In genomic region chr10:61272089-61272626, GRCm38 (mm10) we compare ENCODE assay signal across 12 mouse cellular contexts. TPM values are rescaled to one million over a fixed set of nuclear protein-coding genes. Genes with fewer than 3 reads are reported as not detected.
DNase-seq lines count a peak whose midpoint lies in the region; ATAC-seq and TF ChIP-seq lines count a peak whose summit lies in the region.
"Had no signal": no experiment of that assay in that cellular context is flagged by ENCODE, and none has a peak within 500 bp of the region (broad histone marks: within the 10 kb centered on the region; RNA-seq: fewer than 3 reads in every experiment).

No protein-coding gene starts in this region.

- H3K36me3 ChIP-seq in kidney, adult 2 months (ENCODE audit: control insufficient read depth, insufficient read depth, low read length): no peaks in the 10 kb centered on the region
- no peaks in the 10 kb centered on the region for H3K36me3 ChIP-seq in heart, embryonic 14.5 days (ENCODE audit: control insufficient read depth, insufficient read depth, low read length)
- H3K36me3 ChIP-seq in myocyte (ENCODE audit: control insufficient read depth, insufficient read depth): peaks cover 18% of the 10 kb centered on the region
- H3K36me3 ChIP-seq: forebrain, embryonic 12.5 days had no signal

- 59% methylated on average over 8 of the region's 8 CpGs for WGBS in kidney, adult 2 months
- WGBS in heart, embryonic 14.5 days: 29% methylated on average over 8 of the region's 8 CpGs

- no peaks in the 10 kb centered on the region for H3K4me1 ChIP-seq in kidney, adult 2 months (ENCODE audit: control insufficient read depth, insufficient read depth, low read length)
- peaks cover 18 to 21% of the 10 kb centered on the region in 2 experiments for H3K4me1 ChIP-seq in heart, embryonic 14.5 days (ENCODE audit: control insufficient read depth in 2 of 2, insufficient read depth in 2 of 2, low read length in 2 of 2)

- H3K9ac ChIP-seq in heart, embryonic 14.5 days (ENCODE audit: low read length): peak overlapping the region; percentile 78; the same call in 1 of the 2 replicates

- H3K4me3 ChIP-seq in kidney, adult 2 months (ENCODE audit: insufficient read depth, low read depth, low read length): no peak overlapping the region; the same call in 1 of the 2 replicates
- 0 out of 4 replicates have a peak overlapping the region, but pooled peaks of 1 of the 2 experiments have one; percentile 57 for H3K4me3 ChIP-seq in heart, embryonic 14.5 days (ENCODE audit: control insufficient read depth in 1 of 2, insufficient read depth in 1 of 2, low read depth in 1 of 2, low read length in 2 of 2)
- peak overlapping the region; percentile 38 for H3K4me3 ChIP-seq in myocyte

- TF ChIP-seq CTCF in kidney, adult 2 months (conservative IDR thresholded peaks at IDR 0.05; ENCODE audit: insufficient read depth, insufficient read length, low read depth, low read length): no peak

- no peaks in the 10 kb centered on the region for H3K27me3 ChIP-seq in kidney, adult 2 months (replicated peaks; ENCODE audit: control insufficient read depth, insufficient read depth, low read length)
- no peaks in the 10 kb centered on the region for H3K27me3 ChIP-seq in heart, embryonic 14.5 days (ENCODE audit: control insufficient read depth, insufficient read depth, low read length)
- no peaks in the 10 kb centered on the region for H3K27me3 ChIP-seq in myocyte (ENCODE audit: control insufficient read depth, insufficient read depth, insufficient read length)

- peak overlapping the region; percentile 96 for H3K4me2 ChIP-seq in heart, embryonic 14.5 days (ENCODE audit: low read length)
- peak overlapping the region; percentile 83 for H3K4me2 ChIP-seq in myocyte (ENCODE audit: low read depth)

- H3K79me2 ChIP-seq in myocyte (ENCODE audit: control insufficient read depth, insufficient read depth): no peaks in the 10 kb centered on the region

- DNase-seq in kidney, postnatal 14 days: peak; percentile 19
- no peak for DNase-seq in kidney, adult 2 months
- peak; percentile 42 for DNase-seq in adipocyte (ENCODE audit: low spot score)
- DNase-seq in urinary bladder, postnatal 4 days (ENCODE audit: low spot score in 2 of 2): no peak
- no peak for DNase-seq in layer of hippocampus, adult 9-10 months (ENCODE audit: low spot score)

- H3K9me3 ChIP-seq in heart, embryonic 14.5 days (ENCODE audit: control insufficient read depth, low read length): no peaks in the 10 kb centered on the region
- H3K9me3 ChIP-seq: forebrain, embryonic 12.5 days had no signal

- ATAC-seq in heart, embryonic 14.5 days (ENCODE audit: insufficient number of reproducible peaks, insufficient read depth, low FRiP score, low read depth): no peak
- no peak for ATAC-seq in frontal cortex, adult (ENCODE audit: low TSS enrichment)

- no peak for TF ChIP-seq POLR2A in kidney, adult 2 months (IDR thresholded peaks at IDR 0.05; ENCODE audit: low read depth, low read length)
- peak; percentile 65 for TF ChIP-seq POLR2A in myocyte (IDR thresholded peaks at IDR 0.05; ENCODE audit: insufficient read length, low read depth)

- no peak overlapping the region for H3K27ac ChIP-seq in kidney, adult 2 months (ENCODE audit: insufficient read depth, low read depth, low read length)
- H3K27ac ChIP-seq in heart, embryonic 14.5 days (replicated peaks in 1 of 2; ENCODE audit: control insufficient read depth in 1 of 2, insufficient read depth in 1 of 2, low read depth in 2 of 2, low read length in 2 of 2): peak overlapping the region in 1 of 2 experiments; percentile 24; a peak in 1 of 4 replicates
- H3K27ac ChIP-seq: forebrain, embryonic 12.5 days; macrophage had no signal

- peak overlapping the region; percentile 73 for H3ac ChIP-seq in myocyte (ENCODE audit: control insufficient read depth, insufficient read length)

TF ChIP-seq in myocyte, 11 proteins besides CTCF, POLR2A, EP300 and RAD21:
- TF ChIP-seq POLR2AphosphoS2 (IDR thresholded peaks at IDR 0.05; ENCODE audit: insufficient read length, low read depth) (no peak), MYOD1 (IDR thresholded peaks at IDR 0.05; ENCODE audit: control insufficient read depth in 1 of 3, insufficient read length in 2 of 3, low read depth in 2 of 3) (peak in 1 of 3 experiments; percentile 17), MYOG (IDR thresholded peaks at IDR 0.05; ENCODE audit: control insufficient read depth in 1 of 3, insufficient read depth in 1 of 3, insufficient read length in 2 of 3, low read depth in 2 of 3) (peak in 1 of 3 experiments; percentile 21)

RNA-seq across cellular contexts. Expression of gene Adamts14, which starts 1.1 kb away (rescaled TPM):
- polyA plus RNA-seq in kidney, adult 2 months (2012; rRNA removed): 1.3 and 1.7 TPM in 2 replicates
- polyA plus RNA-seq in heart, embryonic 14.5 days (2014; fragmentation: Nextera tagmentation; extraction: Ambion mirVana): 0.97 and 1.1 TPM in 2 replicates
- polyA plus RNA-seq in myocyte (2012; fragmentation: generic; extraction: Trizol): 31.0 TPM

RNA-seq across cellular contexts. Expression of gene Prf1, which starts 25.5 kb away (rescaled TPM):
- polyA plus RNA-seq in kidney, adult 2 months (2012; rRNA removed): 0.65 and 1.5 TPM in 2 replicates
- 0.11 TPM in 1 of 2 replicates, not detected in the other for polyA plus RNA-seq in heart, embryonic 14.5 days (2014; fragmentation: Nextera tagmentation; extraction: Ambion mirVana)
- 0.01 TPM for polyA plus RNA-seq in myocyte (2012; fragmentation: generic; extraction: Trizol)
- polyA plus RNA-seq: forebrain, embryonic 12.5 days; macrophage; neural tube, embryonic 14.5 days; testis, adult 2 months had no signal

Comparison
In these comparisons a context has a peak if more than half of its experiments do, and no peak if none do; other contexts are left out.
1. DNase-seq: peak in kidney, postnatal 14 days (single experiment) and adipocyte (single experiment); none in kidney, adult 2 months (single experiment), urinary bladder, postnatal 4 days (0 of 2) and layer of hippocampus, adult 9-10 months (single experiment).
2. RNA of gene Adamts14, which starts 1.1 kb away (polyA plus RNA-seq): 31.0 TPM in myocyte (single experiment); 1.3 to 1.7 TPM in kidney, adult 2 months and 0.97 to 1.1 TPM in heart, embryonic 14.5 days; every median in the first group is over 10 times any median in the second.